In the genomic region with DNA sequence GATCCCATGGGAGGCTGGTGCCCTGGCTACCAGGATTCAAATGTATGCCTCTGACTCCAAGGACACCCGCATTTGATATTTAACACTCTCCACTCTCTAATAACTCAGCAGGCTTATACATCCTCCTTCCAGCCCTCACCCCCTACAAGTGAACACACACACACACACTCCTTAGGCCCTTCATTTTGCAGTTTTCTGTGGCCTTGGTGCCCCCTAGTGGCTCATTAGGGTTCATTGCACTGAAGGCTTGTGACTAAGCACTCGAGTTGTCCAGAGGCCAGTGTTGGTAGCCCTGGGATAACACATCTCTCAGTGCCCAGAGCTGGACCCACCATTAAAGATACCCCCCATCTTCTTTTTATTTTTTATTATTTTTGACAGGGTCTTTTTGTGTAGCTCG, we compare ENCODE assay signal across 8 mouse cellular contexts. TPM values are rescaled to one million over a fixed set of nuclear protein-coding genes. Genes with fewer than 3 reads are reported as not detected.
DNase-seq lines count a peak whose midpoint lies in the region; ATAC-seq and TF ChIP-seq lines count a peak whose summit lies in the region.

No protein-coding gene starts in this region.

- no peaks in the 10 kb centered on the region for H3K9me3 ChIP-seq in limb, embryonic 14.5 days (ENCODE audit: control insufficient read depth, low read length)
- H3K9me3 ChIP-seq in midbrain, postnatal 0 days (ENCODE audit: low read length), result no peaks in the 10 kb centered on the region

- peak; percentile 94 for TF ChIP-seq CTCF in midbrain, postnatal 0 days (IDR thresholded peaks at IDR 0.05)

- no peak overlapping the region for H3K4me2 ChIP-seq in limb, embryonic 14.5 days (replicated peaks; ENCODE audit: low read depth, low read length, severe bottlenecking)
- no peak overlapping the region for H3K4me2 ChIP-seq in midbrain, postnatal 0 days (ENCODE audit: low read depth, low read length, poor library complexity, severe bottlenecking)

- TF ChIP-seq POLR2A in limb, embryonic 14.5 days (IDR thresholded peaks at IDR 0.05; ENCODE audit: borderline replicate concordance, extremely low read depth, insufficient read depth, insufficient read length), result no peak

- ATAC-seq in limb, embryonic 14.5 days (ENCODE audit: low FRiP score, low read depth), result peak; percentile 47; the same call in 1 of the 2 replicates
- peak; percentile 75 for ATAC-seq in midbrain, postnatal 0 days (ENCODE audit: low FRiP score)

- no peaks in the 10 kb centered on the region for H3K36me3 ChIP-seq in limb, embryonic 14.5 days (ENCODE audit: control insufficient read depth, insufficient read depth, low read length)
- H3K36me3 ChIP-seq in midbrain, postnatal 0 days (ENCODE audit: insufficient read depth, low read length), result no peaks in the 10 kb centered on the region

- H3K27me3 ChIP-seq in limb, embryonic 14.5 days (ENCODE audit: control insufficient read depth, insufficient read depth, low read length), result no peaks in the 10 kb centered on the region
- no peaks in the 10 kb centered on the region for H3K27me3 ChIP-seq in midbrain, postnatal 0 days (ENCODE audit: insufficient read depth, low read length)

- H3K27ac ChIP-seq in limb, embryonic 14.5 days (replicated peaks; ENCODE audit: low read depth, low read length), result no peak overlapping the region
- H3K27ac ChIP-seq in midbrain, postnatal 0 days (ENCODE audit: low read depth, low read length), result no peak overlapping the region

- 7% methylated on average over 3 of the region's 3 CpGs for WGBS in limb, embryonic 14.5 days
- WGBS in midbrain, postnatal 0 days, result 10% methylated on average over 3 of the region's 3 CpGs

- H3K4me1 ChIP-seq in limb, embryonic 14.5 days (ENCODE audit: control insufficient read depth, insufficient read depth, low read length), result 0 out of 2 replicates have a peak, but pooled peaks cover 3% of the 10 kb centered on the region
- H3K4me1 ChIP-seq in midbrain, postnatal 0 days (ENCODE audit: insufficient read depth, low read length), result 0 out of 2 replicates have a peak, but pooled peaks cover 3% of the 10 kb centered on the region

- DNase-seq in urinary bladder, postnatal 14 days (ENCODE audit: low spot score), result peak; percentile 51
- DNase-seq in urinary bladder, adult 2 months (ENCODE audit: low spot score), result no peak
- DNase-seq in embryo, embryonic 10 days (ENCODE audit: low spot score), result peak; percentile 77
- peak; percentile 53 for DNase-seq in gastrocnemius, postnatal 25 days
- DNase-seq in kidney, adult 8-10 months, result peak; percentile 57 to 69
- DNase-seq in limb, embryonic 14.5 days (ENCODE audit: low spot score), result peak; percentile 76
- peak; percentile 83 for DNase-seq in midbrain, postnatal 0 days (ENCODE audit: low spot score)
- peak; percentile 18 to 68 for DNase-seq in spleen, postnatal 10 days (ENCODE audit: low spot score in 2 of 2)

- no peak overlapping the region for H3K9ac ChIP-seq in limb, embryonic 14.5 days (ENCODE audit: low read depth, low read length, severe bottlenecking)
- no peak overlapping the region for H3K9ac ChIP-seq in midbrain, postnatal 0 days (replicated peaks; ENCODE audit: low read length, poor library complexity, severe bottlenecking)

- no peak overlapping the region for H3K4me3 ChIP-seq in limb, embryonic 14.5 days (replicated peaks; ENCODE audit: low read length)
- no peak overlapping the region for H3K4me3 ChIP-seq in midbrain, postnatal 0 days (ENCODE audit: low read depth, low read length)

RNA-seq across cellular contexts. Expression of a gene that starts 4.8 kb away (rescaled TPM):
- 121 and 139 TPM in 2 replicates for polyA plus RNA-seq in urinary bladder, adult 2 months (2012; rRNA removed)
- total RNA-seq in gastrocnemius, postnatal 25 days (2021), result 10 to 100 TPM; 47.5 to 55.1 TPM
- polyA plus RNA-seq in limb, embryonic 14.5 days (2012; rRNA removed), result 87.4 and 101 TPM in 2 replicates
- polyA plus RNA-seq in limb, embryonic 14.5 days (2014; fragmentation: Nextera tagmentation; extraction: Ambion mirVana), result 194 and 202 TPM in 2 replicates
- 66.7 and 69.9 TPM in 2 replicates for total RNA-seq in midbrain, postnatal 0 days (2014; rRNA removed)
- 153 and 173 TPM in 2 replicates for polyA plus RNA-seq in midbrain, postnatal 0 days (2015; fragmentation: Nextera tagmentation; extraction: Ambion mirVana)

RNA-seq across cellular contexts. Expression of a gene that starts 17.2 kb away (rescaled TPM):
- polyA plus RNA-seq in urinary bladder, adult 2 months (2012; rRNA removed), result 1.0 and 1.3 TPM in 2 replicates
- under 1 TPM in 1 of 2 experiments, not detected in 1; 0.19 TPM for total RNA-seq in gastrocnemius, postnatal 25 days (2021)
- 4.1 and 4.9 TPM in 2 replicates for polyA plus RNA-seq in limb, embryonic 14.5 days (2012; rRNA removed)
- polyA plus RNA-seq in limb, embryonic 14.5 days (2014; fragmentation: Nextera tagmentation; extraction: Ambion mirVana), result 8.0 and 9.5 TPM in 2 replicates
- 1.4 and 1.5 TPM in 2 replicates for total RNA-seq in midbrain, postnatal 0 days (2014; rRNA removed)
- polyA plus RNA-seq in midbrain, postnatal 0 days (2015; fragmentation: Nextera tagmentation; extraction: Ambion mirVana), result 2.0 and 2.4 TPM in 2 replicates

RNA-seq across cellular contexts. Expression of a gene that starts 34.3 kb away (rescaled TPM):
- polyA plus RNA-seq in urinary bladder, adult 2 months (2012; rRNA removed), result 0.03 and 0.04 TPM in 2 replicates
- not detected for total RNA-seq in gastrocnemius, postnatal 25 days (2021)
- polyA plus RNA-seq in limb, embryonic 14.5 days (2012; rRNA removed), result 0.37 and 0.72 TPM in 2 replicates
- polyA plus RNA-seq in limb, embryonic 14.5 days (2014; fragmentation: Nextera tagmentation; extraction: Ambion mirVana), result 0.10 and 0.19 TPM in 2 replicates
- 0.14 and 0.33 TPM in 2 replicates for total RNA-seq in midbrain, postnatal 0 days (2014; rRNA removed)
- polyA plus RNA-seq in midbrain, postnatal 0 days (2015; fragmentation: Nextera tagmentation; extraction: Ambion mirVana), result 0.09 and 0.16 TPM in 2 replicates

RNA-seq across cellular contexts. Expression of a gene that starts 43.4 kb away (rescaled TPM):
- not detected in 2 replicates for polyA plus RNA-seq in urinary bladder, adult 2 months (2012; rRNA removed)
- total RNA-seq in gastrocnemius, postnatal 25 days (2021), result not detected
- polyA plus RNA-seq in limb, embryonic 14.5 days (2012; rRNA removed), result not detected in 2 replicates
- not detected in 2 replicates for polyA plus RNA-seq in limb, embryonic 14.5 days (2014; fragmentation: Nextera tagmentation; extraction: Ambion mirVana)
- total RNA-seq in midbrain, postnatal 0 days (2014; rRNA removed), result not detected in 2 replicates
- 0.20 TPM in 1 of 2 replicates, not detected in the other for polyA plus RNA-seq in midbrain, postnatal 0 days (2015; fragmentation: Nextera tagmentation; extraction: Ambion mirVana)

RNA-seq across cellular contexts. Expression of a gene that starts 52.3 kb away (rescaled TPM):
- 0.07 TPM in 1 of 2 replicates, not detected in the other for polyA plus RNA-seq in urinary bladder, adult 2 months (2012; rRNA removed)
- total RNA-seq in gastrocnemius, postnatal 25 days (2021), result not detected
- polyA plus RNA-seq in limb, embryonic 14.5 days (2012; rRNA removed), result 0.45 and 0.47 TPM in 2 replicates
- 0.32 and 0.40 TPM in 2 replicates for polyA plus RNA-seq in limb, embryonic 14.5 days (2014; fragmentation: Nextera tagmentation; extraction: Ambion mirVana)
- total RNA-seq in midbrain, postnatal 0 days (2014; rRNA removed), result 0.19 TPM in 1 of 2 replicates, not detected in the other
- polyA plus RNA-seq in midbrain, postnatal 0 days (2015; fragmentation: Nextera tagmentation; extraction: Ambion mirVana), result 0.16 TPM in 1 of 2 replicates, not detected in the other
